Mouse (Mus musculus) CH12.LX (cell line): Measurements from ENCODE around the gene Taok1. TPM values are rescaled to one million over a fixed set of nuclear protein-coding genes. Genes with fewer than 3 reads are reported as not detected.

Experiments used
- DNase-seq: peaks from one replicate; pipeline ENCODE4 v3.0.0-alpha.2; 2013; ENCODE audit errors: extremely low read depth
- H3K27ac ChIP-seq: 2 replicates; pipeline ENCODE4 v1.5.1; 2012; ENCODE audit warnings: low read depth, mild to moderate bottlenecking, control low read depth, moderate library complexity; ENCODE audit not compliant: insufficient read depth
- H3K27me3 ChIP-seq: replicated peaks from 2 replicates; pipeline ENCODE3; 2012; ENCODE audit warnings: inconsistent platforms
- H3K36me3 ChIP-seq, 2 experiments: replicated peaks in 1 of 2; 2 replicates each; pipeline versions ENCODE3 to v1.6.1; 2012; ENCODE audit warnings: inconsistent platforms in 1 of 2, low read length in 1 of 2, mild to moderate bottlenecking in 1 of 2, mixed read lengths in 1 of 2, moderate library complexity in 1 of 2; ENCODE audit not compliant: control insufficient read depth in 1 of 2, insufficient read depth in 1 of 2
- H3K4me1 ChIP-seq, 2 experiments: 2 replicates each; pipeline ENCODE4 v1.6.1; 2012; ENCODE audit warnings: inconsistent platforms in 1 of 2, moderate library complexity in 1 of 2; ENCODE audit not compliant: insufficient read depth in 2 of 2, control insufficient read depth in 1 of 2
- H3K4me2 ChIP-seq: 2 replicates; pipeline ENCODE4 v1.6.1; 2012; ENCODE audit warnings: low read depth, mild to moderate bottlenecking, control low read depth; ENCODE audit not compliant: poor library complexity, insufficient read depth, severe bottlenecking
- H3K4me3 ChIP-seq, 3 experiments: fragments of 150-350 bp in 1 of 3; sonication (generic) in 1 of 3; replicated peaks in 1 of 3; 2 replicates each; pipeline versions ENCODE3 to v1.5.1; 2011 to 2012; ENCODE audit warnings: low read depth in 2 of 3, low read length in 2 of 3, mild to moderate bottlenecking in 2 of 3, moderate library complexity in 2 of 3, control low read depth in 1 of 3, improper control_type of control experiment in 1 of 3, inconsistent platforms in 1 of 3, mixed read lengths in 1 of 3; ENCODE audit not compliant: poor library complexity in 1 of 3
- H3K79me2 ChIP-seq: replicated peaks from 2 replicates; pipeline ENCODE4 v1.6.1; 2012; ENCODE audit warnings: mild to moderate bottlenecking, moderate library complexity; ENCODE audit not compliant: control insufficient read depth, poor library complexity, insufficient read depth, severe bottlenecking; ENCODE audit errors: extremely low read depth
- H3K9ac ChIP-seq: 2 replicates; pipeline ENCODE4 v1.6.1; 2012; ENCODE audit warnings: low read depth, mild to moderate bottlenecking, control low read depth, moderate library complexity; ENCODE audit not compliant: insufficient read depth
- H3K9me3 ChIP-seq: replicated peaks from 2 replicates; pipeline ENCODE3; 2012; ENCODE audit warnings: low read length, inconsistent platforms, mixed read lengths
- BHLHE40 ChIP-seq: IDR thresholded peaks from 2 replicates; pipeline ENCODE4 v1.6.1; 2011; ENCODE audit warnings: mild to moderate bottlenecking, low read depth, low read length, improper control_type of control experiment
- CHD1 ChIP-seq: IDR thresholded peaks from 2 replicates; pipeline ENCODE4 v1.6.1; 2012; ENCODE audit warnings: low read depth, low read length, improper control_type of control experiment, inconsistent platforms
- CHD2 ChIP-seq: IDR thresholded peaks from 2 replicates; pipeline ENCODE4 v1.6.1; 2011; ENCODE audit warnings: low read length, improper control_type of control experiment
- CTCF ChIP-seq, 2 experiments: IDR thresholded peaks in 1 of 2; conservative IDR thresholded peaks in 1 of 2; 2 replicates each; pipeline ENCODE4 v1.5.1; 2011 to 2012; ENCODE audit warnings: low read depth in 2 of 2, low read length in 2 of 2, improper control_type of control experiment in 1 of 2, inconsistent platforms in 1 of 2, mild to moderate bottlenecking in 1 of 2, moderate library complexity in 1 of 2
- EP300 ChIP-seq: IDR thresholded peaks from 2 replicates; pipeline ENCODE4 v1.6.1; 2011; ENCODE audit warnings: low read length, improper control_type of control experiment
- ETS1 ChIP-seq: conservative IDR thresholded peaks from 2 replicates; pipeline ENCODE4 v1.6.1; 2012; ENCODE audit warnings: low read depth, mild to moderate bottlenecking, inconsistent platforms, low read length, improper control_type of control experiment, moderate library complexity
- GABPA ChIP-seq: IDR thresholded peaks from 2 replicates; pipeline ENCODE4 v1.6.1; 2012; ENCODE audit warnings: low read depth, low read length, improper control_type of control experiment, inconsistent platforms; ENCODE audit not compliant: insufficient replicate concordance
- HCFC1 ChIP-seq: IDR thresholded peaks from 2 replicates; pipeline ENCODE4 v1.6.1; 2012; ENCODE audit warnings: low read depth, mild to moderate bottlenecking, inconsistent platforms, low read length, improper control_type of control experiment
- IRF4 ChIP-seq: IDR thresholded peaks from 2 replicates; pipeline ENCODE4 v1.6.1; 2014; ENCODE audit warnings: low read depth, mild to moderate bottlenecking, inconsistent platforms, low read length, improper control_type of control experiment
- JUN ChIP-seq: IDR thresholded peaks from 2 replicates; pipeline ENCODE4 v1.6.1; 2011; ENCODE audit warnings: low read depth, mild to moderate bottlenecking, low read length, improper control_type of control experiment, moderate library complexity; ENCODE audit not compliant: insufficient read depth
- KAT2A ChIP-seq: IDR thresholded peaks from 2 replicates; pipeline ENCODE4 v1.6.1; 2012; ENCODE audit warnings: low read length, improper control_type of control experiment, inconsistent platforms; ENCODE audit not compliant: insufficient replicate concordance
- MAFK ChIP-seq: IDR thresholded peaks from 2 replicates; pipeline ENCODE4 v1.6.1; 2011; ENCODE audit warnings: low read length, improper control_type of control experiment; ENCODE audit not compliant: insufficient replicate concordance
- MAX ChIP-seq: IDR thresholded peaks from 2 replicates; pipeline ENCODE4 v1.6.1; 2011; ENCODE audit warnings: low read length, improper control_type of control experiment
- MAZ ChIP-seq: IDR thresholded peaks from 2 replicates; pipeline ENCODE4 v1.6.1; 2012; ENCODE audit warnings: low read depth, mild to moderate bottlenecking, inconsistent platforms, low read length, improper control_type of control experiment, moderate library complexity
- MEF2A ChIP-seq: IDR thresholded peaks from 2 replicates; pipeline ENCODE4 v1.6.1; 2014; ENCODE audit warnings: low read depth, mild to moderate bottlenecking, inconsistent platforms, low read length, improper control_type of control experiment, borderline replicate concordance
- MXI1 ChIP-seq: IDR thresholded peaks from 2 replicates; pipeline ENCODE4 v1.6.1; 2011; ENCODE audit warnings: mild to moderate bottlenecking, low read depth, low read length, improper control_type of control experiment
- MYC ChIP-seq: IDR thresholded peaks from 2 replicates; pipeline ENCODE4 v1.6.1; 2011; ENCODE audit warnings: low read depth, mild to moderate bottlenecking, improper control_type of control experiment, low read length
- NELFE ChIP-seq: IDR thresholded peaks from 2 replicates; pipeline ENCODE4 v1.6.1; 2011; ENCODE audit warnings: low read depth, low read length, improper control_type of control experiment
- NRF1 ChIP-seq: IDR thresholded peaks from 2 replicates; pipeline ENCODE4 v1.6.1; 2014; ENCODE audit warnings: low read depth, mild to moderate bottlenecking, inconsistent platforms, low read length, improper control_type of control experiment, moderate library complexity
- RAD21 ChIP-seq: IDR thresholded peaks from 2 replicates; pipeline ENCODE4 v1.6.1; 2011; ENCODE audit warnings: low read depth, mild to moderate bottlenecking, low read length, improper control_type of control experiment, moderate library complexity
- TCF12 ChIP-seq: IDR thresholded peaks from 2 replicates; pipeline ENCODE4 v1.6.1; 2014; ENCODE audit warnings: low read depth, mild to moderate bottlenecking, inconsistent platforms, low read length, improper control_type of control experiment
- UBTF ChIP-seq: IDR thresholded peaks from 2 replicates; pipeline ENCODE4 v1.6.1; 2012; ENCODE audit warnings: low read depth, mild to moderate bottlenecking, inconsistent platforms, low read length, improper control_type of control experiment, moderate library complexity
- USF2 ChIP-seq: conservative IDR thresholded peaks from 2 replicates; pipeline ENCODE4 v1.6.1; 2011; ENCODE audit warnings: low read depth, low read length, improper control_type of control experiment
- ZC3H11A ChIP-seq: IDR thresholded peaks from 2 replicates; pipeline ENCODE4 v1.6.1; 2012; ENCODE audit warnings: low read depth, mild to moderate bottlenecking, inconsistent platforms, low read length, improper control_type of control experiment
- ZMIZ1 ChIP-seq: IDR thresholded peaks from 2 replicates; pipeline ENCODE4 v1.6.1; 2012; ENCODE audit warnings: low read depth, mild to moderate bottlenecking, inconsistent platforms, low read length, improper control_type of control experiment
- ZNF384 ChIP-seq: IDR thresholded peaks from 2 replicates; pipeline ENCODE4 v1.6.1; 2012; ENCODE audit warnings: low read depth, low read length, improper control_type of control experiment, inconsistent platforms
- dilution Hi-C: fragments of 300-500 bp; cut with MboI; formaldehyde crosslinking; loops from 2 replicates; pipeline ENCODE4 v1.14.3; 2020; ENCODE audit warnings: low sequenced_read_pairs; ENCODE audit not compliant: extremely low pct_unique_long_range_greater_than_20kb, extremely low pct_ligation_motif_present
- in situ Hi-C: fragments of 300-500 bp; cut with MboI; formaldehyde crosslinking; loops from 3 replicates; pipeline ENCODE4 v1.14.3; 2019; ENCODE audit warnings: low sequenced_read_pairs, low pct_ligation_motif_present, low pct_unique_long_range_greater_than_20kb, mixed read lengths
- polyA plus RNA-seq: library from polyadenylated mRNA; unstranded; fragments of >175 nt; gene quantifications from 2 replicates; pipeline ENCODE4 v1.2.1, GENCODE M21; 2012; ENCODE audit warnings: low read depth; ENCODE audit not compliant: insufficient read length
- total RNA-seq, 2 experiments: library from RNA; depleted of rRNA; stranded (reverse); fragments of 300-350 nt in 1 of 2; fragments of >200 nt in 1 of 2; gene quantifications; 2 replicates each; pipeline ENCODE4 v1.2.3; 2012 to 2014

The Taok1 gene
- total and polyA plus RNA-seq, 3 experiments = 8.9 to 13.7 (median 11.6) TPM

- H3K9ac ChIP-seq = no peak overlapping the region
- peaks cover 52 to 92% of the 10 kb centered on the region in 2 experiments for H3K36me3 ChIP-seq
- DNase-seq = no peak
- H3K27ac ChIP-seq = 0 out of 2 replicates have a peak overlapping the region, but pooled peaks have one; percentile 3
- TF ChIP-seq ZNF384 = no peak
- TF ChIP-seq MAZ = no peak
- TF ChIP-seq MXI1 = no peak
- no peak for TF ChIP-seq MAFK
- TF ChIP-seq CHD2 = no peak
- no peak for TF ChIP-seq KAT2A
- no peak for TF ChIP-seq ZC3H11A
- TF ChIP-seq MEF2A = no peak
- no peak for TF ChIP-seq JUN
- TF ChIP-seq ZMIZ1 = no peak
- no peak for TF ChIP-seq MAX
- TF ChIP-seq GABPA = no peak
- TF ChIP-seq HCFC1 = no peak
- no peak for TF ChIP-seq ETS1
- in situ Hi-C loops (no loop called here), dilution Hi-C loops (no loop called here)
- H3K4me3 ChIP-seq = no peak overlapping the region
- no peaks in the 10 kb centered on the region for H3K27me3 ChIP-seq
- H3K79me2 ChIP-seq = peaks cover 10% of the 10 kb centered on the region
- no peaks in the 10 kb centered on the region for H3K9me3 ChIP-seq
- H3K4me1 ChIP-seq = peaks cover 8 to 39% of the 10 kb centered on the region in 2 experiments
- no peak overlapping the region for H3K4me2 ChIP-seq
Measured at GRCm38 (mm10) chr11:77500361-77501325, 107.0 kb downstream of the Taok1 start.

GRCm38 (mm10) chr11:77499354-77499753 lies 108.3 kb downstream of the Taok1 start:
- no peaks in the 10 kb centered on the region for H3K27me3 ChIP-seq
- H3K9me3 ChIP-seq = no peaks in the 10 kb centered on the region
- peaks cover 19 to 52% of the 10 kb centered on the region in 2 experiments for H3K4me1 ChIP-seq
- H3K9ac ChIP-seq = no peak overlapping the region
- no peak overlapping the region for H3K4me3 ChIP-seq
- no peak overlapping the region for H3K4me2 ChIP-seq
- TF ChIP-seq CHD2 = no peak
- TF ChIP-seq USF2 = no peak
- TF ChIP-seq ETS1 = no peak
- TF ChIP-seq MYC = no peak
- TF ChIP-seq RAD21 = no peak
- no peak for TF ChIP-seq IRF4
- no peak for TF ChIP-seq MAFK
- TF ChIP-seq MEF2A = no peak
- TF ChIP-seq CHD1 = no peak
- no peak for TF ChIP-seq EP300
- no peak for TF ChIP-seq ZNF384
- no peak for TF ChIP-seq UBTF
- no peak for TF ChIP-seq BHLHE40
- no peak for TF ChIP-seq NELFE
- no peak for TF ChIP-seq CTCF (conservative IDR thresholded peaks at IDR 0.05 in 1 of 2, IDR thresholded peaks at IDR 0.05 in 1 of 2; ENCODE audit: low read depth in 2 of 2, low read length in 2 of 2)
- TF ChIP-seq HCFC1 = no peak
- TF ChIP-seq TCF12 = no peak
- no peak for TF ChIP-seq NRF1
- no peak for TF ChIP-seq ZC3H11A
- TF ChIP-seq ZMIZ1 = no peak
- no peak overlapping the region for H3K27ac ChIP-seq
- peaks cover 23% of the 10 kb centered on the region for H3K79me2 ChIP-seq
- in situ Hi-C loops = loop anchor here (5.0 kb wide), 1 partner anchor 123 kb away; no protein-coding TSS in a partner anchor
- dilution Hi-C loops = no loop called here
- peaks cover 39 to 81% of the 10 kb centered on the region in 2 experiments for H3K36me3 ChIP-seq
- DNase-seq = no peak
